Mouse (Mus musculus) cerebellum, adult 11 months (tissue): ENCODE data around the gene Spi1.

ENCODE experiments used
- DNase-seq: peaks from one replicate; pipeline ENCODE4 v3.0.0; 2022

Gene Spi1

DNA sequence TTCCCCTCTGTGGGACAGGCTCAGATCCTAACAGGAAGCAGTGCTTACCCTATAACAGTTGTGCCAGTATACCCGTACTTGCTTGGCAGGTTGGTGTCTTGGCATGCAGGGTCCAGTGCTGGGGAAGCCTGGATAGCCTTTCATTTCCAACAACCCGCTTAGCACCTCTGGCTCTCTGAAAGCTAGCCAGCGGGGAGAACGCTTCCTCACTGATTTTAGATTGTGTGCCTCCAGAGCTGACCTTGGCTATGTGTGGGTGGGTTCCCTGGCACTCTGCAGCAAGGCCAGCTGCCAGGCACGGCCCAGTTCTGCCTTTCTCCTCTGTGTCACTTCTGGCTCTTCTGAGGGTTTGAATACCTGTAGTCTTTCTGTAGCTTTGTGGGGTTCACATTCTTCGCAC, 47.9 kb downstream of the Spi1 start:
- DNase-seq: no peak

DNA sequence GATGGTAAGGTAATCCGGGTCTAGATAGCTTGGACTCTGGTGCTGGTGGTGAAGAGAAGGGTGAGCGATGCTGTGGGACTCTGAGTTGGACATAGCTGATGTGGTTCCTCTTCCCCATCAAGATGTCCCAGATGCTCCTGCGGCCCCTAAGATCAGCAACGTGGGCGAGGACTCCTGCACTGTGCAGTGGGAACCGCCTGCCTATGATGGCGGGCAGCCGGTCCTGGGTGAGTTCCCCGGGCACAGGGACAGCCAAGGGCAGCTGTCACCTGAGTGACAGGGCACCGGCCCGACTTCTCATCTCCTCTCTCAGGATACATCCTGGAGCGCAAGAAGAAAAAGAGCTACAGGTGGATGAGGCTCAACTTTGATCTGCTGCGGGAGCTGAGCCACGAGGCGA, 49.1 kb downstream of the Spi1 start:
- no peak for DNase-seq

DNA sequence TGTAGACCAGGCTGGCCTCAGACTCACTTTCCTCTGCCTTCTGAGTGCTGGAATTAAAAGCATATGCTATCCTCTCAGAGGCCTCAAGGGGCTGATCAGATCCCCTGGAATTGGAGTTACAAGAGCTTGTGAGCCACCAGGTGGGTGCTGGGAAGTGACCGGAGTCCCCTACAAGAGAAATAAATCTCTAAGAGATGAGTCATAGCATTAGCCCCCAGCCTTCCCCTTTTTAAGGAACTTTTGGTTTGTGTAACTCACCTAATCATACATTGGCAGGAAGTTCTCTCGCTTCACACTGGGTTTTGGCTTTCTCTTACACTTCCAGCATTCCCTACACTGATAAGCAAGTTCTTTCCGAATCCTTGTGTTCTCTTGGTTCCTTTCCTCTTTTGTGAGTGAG, 49.8 kb downstream of the Spi1 start:
- DNase-seq: no peak

DNA sequence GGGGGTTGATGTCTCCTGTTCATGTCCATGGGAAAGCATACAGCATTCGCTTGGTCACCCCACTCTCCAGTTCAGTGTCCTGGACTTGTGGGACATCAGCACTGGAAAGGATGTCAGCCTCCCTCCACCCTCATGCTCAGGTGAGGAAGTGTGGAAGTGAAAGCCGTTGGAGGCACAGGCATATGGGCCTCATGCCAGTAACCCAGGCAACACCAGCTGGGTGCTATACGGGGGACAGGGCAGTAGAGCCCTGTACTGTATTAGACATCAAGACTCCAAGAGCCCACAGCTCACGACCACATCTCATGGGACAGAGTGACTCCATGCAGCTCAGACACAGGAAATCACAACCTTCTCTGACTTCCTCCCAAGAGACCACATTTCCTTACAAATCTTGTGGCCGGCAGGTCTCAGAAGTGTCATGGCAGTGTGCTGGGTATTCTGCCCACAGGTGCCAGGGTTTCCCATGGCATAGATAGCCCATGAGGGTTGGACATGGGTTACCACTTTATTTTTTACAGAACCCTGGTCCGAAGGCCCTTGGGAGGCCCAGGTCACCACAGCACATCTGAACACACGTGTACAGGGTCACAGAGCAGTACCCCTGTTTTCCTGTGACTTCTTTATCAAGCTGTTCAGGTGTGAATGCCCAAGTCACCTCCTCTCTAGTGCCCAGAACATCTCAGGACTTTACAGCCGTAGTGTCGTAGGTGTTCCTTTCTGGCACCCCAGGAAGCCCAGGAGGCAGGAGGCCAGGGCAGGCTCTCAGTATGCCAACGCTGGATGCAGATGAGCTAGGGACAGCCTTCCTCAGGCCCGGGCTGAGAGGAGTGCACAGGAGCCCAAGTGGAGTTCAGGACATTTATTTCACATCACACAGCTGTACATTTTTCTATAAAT, 54.6 kb downstream of the Spi1 start:
- no peak for DNase-seq

DNA sequence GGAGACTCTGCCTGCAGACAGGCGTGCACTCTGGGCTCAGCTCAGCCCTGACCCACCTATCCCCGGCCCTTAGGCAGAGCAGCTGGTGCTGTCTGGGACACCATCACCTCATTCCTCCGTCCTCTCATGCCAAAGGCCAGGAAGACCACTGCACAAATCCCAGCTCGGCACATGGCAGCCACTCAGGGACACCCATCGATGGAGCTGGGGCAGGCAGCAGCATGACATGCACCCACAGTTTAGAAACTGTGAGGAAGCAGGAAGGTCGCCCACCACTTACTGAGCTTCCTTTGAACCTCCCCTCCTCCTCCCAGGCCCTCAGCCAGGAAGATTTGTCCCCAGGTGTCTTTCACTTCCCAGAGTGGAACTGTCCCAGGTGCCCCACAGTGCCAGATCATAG, 55.3 kb downstream of the Spi1 start:
- DNase-seq: no peak

DNA sequence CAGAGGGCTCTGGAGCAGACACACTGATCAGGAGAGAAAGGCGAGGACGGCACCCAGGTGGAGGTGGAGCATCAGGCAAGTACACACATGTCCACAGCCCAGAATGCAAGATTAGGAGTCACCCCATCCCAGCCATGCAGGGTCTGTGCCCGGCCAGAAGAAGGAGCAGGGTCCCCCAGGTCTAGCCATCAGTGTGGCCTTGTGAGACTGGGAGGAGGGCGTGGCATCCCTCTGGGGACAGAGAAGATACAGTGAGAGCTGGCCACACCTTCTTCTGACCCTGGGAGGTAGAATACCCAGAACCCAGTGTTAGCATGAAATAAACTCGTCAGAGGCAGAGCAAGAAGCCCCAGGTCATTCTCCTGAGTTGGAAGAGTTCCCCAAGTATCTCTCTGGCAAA, 57.1 kb downstream of the Spi1 start:
- DNase-seq: no peak

DNA sequence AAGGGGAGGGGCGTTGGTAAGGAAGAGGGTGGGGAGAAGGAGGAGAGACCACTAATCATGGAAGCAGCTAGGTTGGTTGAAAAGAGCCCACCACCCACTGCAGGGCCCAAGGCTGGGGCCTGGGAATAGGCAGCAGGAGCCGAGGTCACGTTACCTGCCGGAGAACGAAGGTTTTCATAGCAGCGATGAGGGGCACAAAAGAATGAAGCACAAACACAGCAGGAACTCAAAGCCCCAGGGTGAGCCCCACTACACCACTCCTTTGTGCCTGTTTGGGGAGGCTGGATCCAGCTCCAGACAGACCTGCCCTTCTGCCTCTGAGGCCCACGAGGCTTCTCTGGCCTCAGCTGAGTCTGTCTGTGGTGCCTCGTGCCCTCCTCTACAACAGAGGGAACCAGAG, 57.6 kb downstream of the Spi1 start:
- no peak for DNase-seq

DNA sequence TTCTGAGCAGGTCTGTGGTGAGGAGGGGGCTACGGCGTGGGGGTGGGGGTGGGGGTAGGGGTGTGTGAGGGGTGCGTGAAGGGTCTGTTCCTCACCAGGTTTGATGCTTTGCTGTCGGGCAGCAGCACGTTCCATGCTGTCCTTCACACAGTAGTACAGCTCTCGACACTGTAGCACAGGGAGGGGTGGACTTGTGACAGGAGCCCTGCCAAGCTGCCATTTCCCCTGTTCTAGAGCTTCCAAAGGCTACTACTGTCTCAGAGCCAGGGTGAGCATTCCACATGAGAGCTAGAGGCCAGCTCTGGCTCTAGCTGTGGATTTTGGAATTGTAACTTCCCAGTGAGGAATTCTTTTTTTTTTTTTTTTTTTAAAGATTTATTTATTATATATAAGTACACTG, 60.7 kb downstream of the Spi1 start:
- no peak for DNase-seq

DNA sequence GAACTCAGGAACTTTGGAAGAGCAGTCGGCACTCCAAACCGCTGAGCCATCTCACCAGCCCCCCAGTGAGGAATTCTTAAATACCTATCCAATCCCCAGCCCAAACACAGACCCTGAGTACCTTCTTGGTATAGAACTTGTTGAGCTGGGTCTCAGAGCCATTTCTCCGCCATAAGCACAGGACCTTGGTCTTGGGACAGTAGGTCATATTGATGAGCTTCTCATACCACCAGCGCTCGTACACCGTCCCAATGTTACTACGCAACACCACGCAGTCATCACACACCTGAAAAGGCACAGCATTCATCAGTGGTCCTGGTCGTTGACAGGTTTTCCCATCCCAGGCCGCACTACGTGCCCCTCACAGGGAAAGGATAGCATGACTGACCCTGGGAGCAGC, 61.2 kb downstream of the Spi1 start:
- DNase-seq: no peak

DNA sequence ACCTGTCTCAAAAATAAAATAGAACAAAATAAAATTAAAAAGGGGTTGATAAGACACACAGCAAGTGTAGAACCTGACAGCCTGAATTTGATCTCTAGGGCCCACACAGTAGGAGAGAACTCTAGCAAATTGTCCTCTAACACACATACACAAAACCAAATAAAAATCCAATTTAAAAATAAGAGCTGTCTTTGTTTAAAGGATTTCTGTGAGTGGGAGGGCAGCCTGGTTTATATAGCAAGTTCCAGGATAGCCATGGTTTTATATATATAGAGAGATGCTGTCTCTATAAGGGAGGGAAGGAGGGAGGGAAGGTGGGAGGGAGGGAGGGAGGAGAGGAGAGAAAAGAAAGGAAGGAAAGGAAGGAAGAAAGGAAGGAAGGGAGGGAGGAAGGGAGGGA, 65.9 kb downstream of the Spi1 start:
- no peak for DNase-seq

DNA sequence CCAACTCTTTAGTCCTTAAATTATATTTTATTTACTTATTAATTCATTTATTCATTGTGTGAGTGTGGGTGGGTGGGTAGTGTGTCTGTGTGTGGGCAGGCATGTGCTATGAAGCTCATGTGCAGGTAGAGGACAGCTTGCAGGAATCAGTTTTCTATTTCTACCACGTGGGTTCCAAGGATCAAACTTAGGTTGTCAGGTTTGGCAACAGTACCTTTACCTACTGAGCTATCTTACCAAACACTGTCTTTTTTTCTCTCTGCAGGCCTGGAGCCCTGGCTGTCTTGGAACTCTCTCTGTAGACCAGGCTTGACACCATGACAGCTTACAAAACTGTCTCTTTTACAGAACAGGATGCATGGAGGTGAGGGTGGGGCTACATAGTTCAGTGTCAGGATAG, 69.1 kb downstream of the Spi1 start:
- no peak for DNase-seq

DNA sequence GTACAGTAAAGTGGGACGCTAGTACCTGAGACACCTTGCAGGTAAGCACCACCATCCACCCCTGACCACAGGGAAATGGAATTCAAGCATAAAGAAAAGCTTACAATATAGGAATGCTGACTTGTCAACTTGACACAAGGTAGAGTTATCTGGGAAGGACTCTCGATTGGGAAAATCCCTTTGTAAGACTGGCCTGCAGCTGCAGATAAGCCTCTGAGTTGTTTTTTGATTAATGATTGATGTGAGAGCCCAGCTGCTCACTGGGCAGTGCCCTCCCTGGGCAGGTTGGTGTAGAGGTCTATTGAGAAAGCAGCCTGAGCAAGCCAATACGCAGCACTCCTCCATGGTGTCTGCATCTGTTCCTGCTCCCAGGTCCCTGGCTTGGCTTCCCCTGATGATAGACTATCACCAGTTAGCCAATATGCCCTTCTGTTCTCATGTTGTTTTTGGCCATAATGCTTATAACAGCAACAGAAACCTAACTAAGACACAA, 70.7 kb downstream of the Spi1 start:
- DNase-seq: no peak

DNA sequence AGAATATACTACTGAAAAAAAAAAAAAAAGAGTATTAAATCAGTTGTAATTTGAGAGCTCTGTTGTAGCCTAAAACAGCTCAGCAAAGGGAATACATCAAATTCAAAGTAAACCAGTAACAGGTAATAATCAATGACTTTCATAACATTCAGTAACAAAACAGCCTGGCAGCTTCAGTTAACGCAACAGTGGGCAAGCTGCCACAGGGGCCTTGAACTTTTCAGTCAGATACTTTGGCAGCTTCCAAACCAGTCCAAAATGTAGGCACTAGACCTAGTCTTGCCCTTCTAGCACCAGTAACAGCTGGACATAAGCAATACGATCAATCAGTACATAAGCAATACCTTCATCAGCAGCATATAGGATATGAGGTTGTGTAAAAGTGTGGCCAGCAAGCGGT, 71.9 kb downstream of the Spi1 start:
- no peak for DNase-seq

DNA sequence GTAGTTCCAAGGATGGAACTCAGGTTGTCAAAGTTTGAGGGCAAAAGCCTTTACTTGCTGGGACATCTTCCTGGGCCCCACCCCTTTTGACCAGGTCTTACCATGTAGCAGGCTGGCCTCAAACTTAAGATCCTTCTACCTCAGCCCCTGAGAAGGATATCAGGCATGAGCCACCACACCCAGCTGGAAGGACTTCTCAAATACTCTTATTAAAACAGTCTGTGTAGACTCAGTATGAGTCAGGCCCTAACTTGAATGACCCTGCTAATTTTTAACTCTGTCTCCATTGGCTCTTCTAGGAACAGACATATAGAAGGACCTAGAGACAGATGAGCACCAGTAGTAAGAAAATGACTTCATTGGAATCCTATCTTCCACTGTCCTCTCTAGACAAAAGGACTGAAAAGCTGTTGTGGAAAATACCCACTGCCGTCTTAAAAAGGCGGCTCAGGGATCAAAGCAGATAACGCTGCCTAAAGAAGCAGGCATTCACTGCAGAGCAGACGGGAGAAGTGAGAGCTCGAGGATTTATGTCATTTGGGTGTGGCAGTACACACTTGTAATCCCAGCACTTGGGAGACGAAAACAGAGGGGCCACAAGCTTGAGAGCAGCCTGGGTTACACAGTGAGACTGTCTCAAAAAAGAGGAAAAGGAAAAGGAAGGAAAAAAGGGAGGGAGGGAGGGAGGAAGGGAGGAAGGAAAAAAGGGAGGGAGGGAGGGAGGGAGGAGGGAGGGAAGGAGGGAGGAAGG, 75.0 kb downstream of the Spi1 start:
- DNase-seq: no peak

DNA sequence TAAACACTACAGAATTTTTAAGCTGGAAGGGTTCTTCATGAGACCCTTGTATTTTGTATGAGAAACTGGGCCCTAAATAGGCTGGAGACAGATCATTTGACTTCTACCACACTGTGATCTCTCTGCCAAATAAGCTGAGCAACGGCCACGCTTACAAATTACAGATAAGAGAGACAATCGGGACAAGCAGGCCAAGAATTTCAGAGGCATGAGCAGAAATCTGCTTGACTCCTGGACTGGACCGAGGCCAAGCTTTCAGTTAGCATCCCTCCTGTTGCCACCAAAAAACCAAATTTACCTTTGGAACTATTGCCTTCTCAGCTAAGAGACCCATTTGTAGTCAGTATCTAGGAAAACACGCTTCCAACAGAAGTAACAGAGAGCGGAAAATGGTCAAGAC, 78.4 kb downstream of the Spi1 start:
- DNase-seq: no peak

DNA sequence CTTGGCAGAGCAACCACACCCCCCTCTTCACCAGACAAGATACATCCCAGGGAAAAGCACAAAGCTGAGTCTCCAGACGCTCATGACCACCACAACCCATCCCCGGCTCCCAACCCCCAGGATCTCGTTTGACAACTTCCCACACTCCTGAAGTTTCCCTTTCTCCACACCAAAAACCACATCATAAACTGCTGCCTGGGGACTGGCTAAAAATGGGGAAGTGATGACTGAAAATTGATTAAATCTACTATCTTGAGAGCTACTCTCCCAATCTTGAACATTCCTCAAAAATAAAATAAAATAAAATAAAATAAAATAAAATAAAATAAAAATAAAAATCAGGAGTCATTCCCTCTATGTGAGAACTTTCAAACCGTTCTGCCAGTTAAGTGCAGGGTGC, 80.8 kb downstream of the Spi1 start:
- no peak for DNase-seq

DNA sequence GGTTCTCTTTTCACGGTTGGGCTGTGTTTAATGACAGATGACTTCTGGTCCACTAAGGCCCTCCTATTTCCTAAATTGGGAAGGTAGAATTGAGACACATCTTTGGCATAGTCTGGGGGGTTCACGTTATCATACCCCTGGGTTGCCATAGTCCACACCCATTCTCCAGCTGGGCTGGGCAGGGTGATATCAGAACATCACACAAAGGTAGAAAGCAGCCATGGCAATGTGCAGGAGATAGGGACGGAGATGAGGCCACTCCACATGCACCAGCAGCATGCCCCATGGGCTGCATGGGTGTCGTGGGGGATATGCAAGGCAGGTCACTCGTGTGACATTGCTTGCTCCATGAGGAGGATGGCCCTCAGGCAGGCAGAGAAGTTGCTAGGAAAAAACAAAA, 81.3 kb downstream of the Spi1 start:
- DNase-seq: no peak

DNA sequence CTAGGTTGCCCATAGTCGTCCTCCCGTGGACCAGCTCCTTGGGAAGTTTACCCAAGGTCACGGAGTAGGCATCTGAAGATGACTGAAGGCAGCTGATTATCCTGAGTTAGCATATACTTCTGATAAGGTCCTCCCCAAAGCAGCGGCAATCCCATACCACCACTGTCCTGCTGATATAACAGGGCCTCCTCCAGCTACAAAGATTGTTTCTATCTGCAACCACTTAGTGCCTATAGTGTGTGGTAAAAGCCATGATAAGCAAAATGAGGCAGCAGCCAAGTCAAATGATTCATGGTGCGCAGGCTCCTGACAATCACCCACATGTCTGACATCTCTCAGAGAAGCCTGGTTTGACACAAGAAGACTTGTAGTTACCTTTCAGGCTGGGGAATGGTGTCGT, 82.8 kb downstream of the Spi1 start:
- DNase-seq: no peak
